Mouse (Mus musculus) forebrain, embryonic 10.5 days (tissue): ENCODE measurements around the gene Nudcd3. TPM values are rescaled to one million over a fixed set of nuclear protein-coding genes. Genes with fewer than 3 reads are reported as not detected.

Experiments used
- DNase-seq: peaks from one replicate; pipeline ENCODE4 v3.0.0-alpha.2; 2017; ENCODE audit warnings: low spot score; ENCODE audit errors: extremely low spot score
- H3K27ac ChIP-seq: fragments of 300-500 bp; sonication (generic); 2 replicates; pipeline ENCODE4 v1.5.1; 2016; ENCODE audit warnings: mild to moderate bottlenecking
- H3K27me3 ChIP-seq: fragments of 300-500 bp; sonication (generic); 2 replicates; pipeline ENCODE4 v1.6.1; 2016; ENCODE audit warnings: mild to moderate bottlenecking; ENCODE audit not compliant: poor library complexity, severe bottlenecking
- H3K36me3 ChIP-seq: fragments of 300-500 bp; sonication (generic); replicated peaks from 2 replicates; pipeline ENCODE4 v1.6.1; 2016; ENCODE audit warnings: mild to moderate bottlenecking, moderate library complexity
- H3K4me1 ChIP-seq: fragments of 300-500 bp; sonication (generic); 2 replicates; pipeline ENCODE4 v1.6.1; 2016
- H3K4me3 ChIP-seq: fragments of 300-500 bp; sonication (generic); 2 replicates; pipeline ENCODE4 v1.5.1; 2016; ENCODE audit warnings: mild to moderate bottlenecking, moderate library complexity
- H3K9me3 ChIP-seq: fragments of 300-500 bp; sonication (generic); 2 replicates; pipeline ENCODE4 v1.6.1; 2016; ENCODE audit warnings: mild to moderate bottlenecking, moderate library complexity
- WGBS: fragments of 180-500 bp; shearing (Covaris S2); methylation state at CpG from one replicate; pipeline ENCODE4 v1.1.7; 2016; 5-methylcytosine and 5-hydroxymethylcytosine counted together
- polyA plus RNA-seq: library from polyadenylated mRNA; unstranded; fragments of >200 nt; fragmentation: Nextera tagmentation; extraction: Ambion mirVana; gene quantifications from 2 replicates; pipeline ENCODE4 v1.2.1, GENCODE M21; 2016

The Nudcd3 gene
- polyA plus RNA-seq, 1 experiment from 2014 or later: 57.3 TPM

DNA sequence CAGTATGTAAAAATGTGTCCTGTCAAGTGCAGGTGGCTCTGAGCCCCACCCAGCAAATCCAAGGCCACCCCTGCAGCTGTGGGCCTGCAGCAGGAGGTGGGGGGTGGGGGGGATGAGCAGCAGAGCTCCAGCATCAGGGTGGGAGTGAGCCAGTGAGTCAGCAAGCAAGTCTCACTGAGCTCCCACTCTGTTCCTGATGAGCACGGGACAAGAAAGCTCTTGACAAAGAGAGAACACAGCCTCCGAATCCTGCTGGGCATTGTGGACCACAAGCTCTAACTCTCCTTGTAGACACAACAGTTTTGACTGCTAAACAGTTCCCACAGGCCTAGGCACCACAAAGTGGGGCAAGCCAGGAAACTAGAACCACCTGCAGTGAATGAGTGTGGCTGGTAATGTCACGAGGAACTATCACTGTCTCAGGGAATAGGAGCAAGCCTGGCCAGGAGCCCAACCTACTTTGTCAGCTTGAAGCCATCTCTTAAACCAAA is 46.0 kb downstream of the Nudcd3 start:
- Histone ChIP-seq H3K9me3 (peaks cover under 1% of the 10 kb centered on the region; the same call in 1 of the 2 replicates), H3K27ac (peak overlapping the region; percentile 30; the same call in 1 of the 2 replicates), H3K36me3 (peaks cover 15% of the 10 kb centered on the region), H3K27me3 (no peaks in the 10 kb centered on the region), H3K4me1 (peaks cover 6% of the 10 kb centered on the region), H3K4me3 (no peak overlapping the region)
- no peak for DNase-seq
- 69% methylated on average over 3 of the region's 3 CpGs for WGBS

DNA sequence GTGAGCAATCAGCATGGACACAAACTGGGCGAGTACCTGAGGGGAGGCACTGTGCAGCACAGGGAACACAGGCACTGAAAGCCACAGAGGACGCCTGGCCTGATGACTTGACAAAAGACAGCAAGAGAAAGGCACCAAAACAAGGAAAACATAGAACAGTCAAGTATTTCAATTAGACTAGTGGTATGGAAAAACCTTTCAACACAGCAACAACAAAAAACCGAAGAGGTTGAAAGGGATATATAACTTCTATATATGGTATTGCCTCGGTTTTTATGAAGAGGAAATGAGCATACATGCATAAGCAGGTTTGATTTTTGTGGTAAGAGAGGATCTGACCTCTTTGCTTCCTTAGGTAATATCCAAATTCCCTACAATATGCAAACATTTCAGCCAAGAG is 47.4 kb downstream of the Nudcd3 start:
- H3K27ac ChIP-seq: no peak overlapping the region

DNA sequence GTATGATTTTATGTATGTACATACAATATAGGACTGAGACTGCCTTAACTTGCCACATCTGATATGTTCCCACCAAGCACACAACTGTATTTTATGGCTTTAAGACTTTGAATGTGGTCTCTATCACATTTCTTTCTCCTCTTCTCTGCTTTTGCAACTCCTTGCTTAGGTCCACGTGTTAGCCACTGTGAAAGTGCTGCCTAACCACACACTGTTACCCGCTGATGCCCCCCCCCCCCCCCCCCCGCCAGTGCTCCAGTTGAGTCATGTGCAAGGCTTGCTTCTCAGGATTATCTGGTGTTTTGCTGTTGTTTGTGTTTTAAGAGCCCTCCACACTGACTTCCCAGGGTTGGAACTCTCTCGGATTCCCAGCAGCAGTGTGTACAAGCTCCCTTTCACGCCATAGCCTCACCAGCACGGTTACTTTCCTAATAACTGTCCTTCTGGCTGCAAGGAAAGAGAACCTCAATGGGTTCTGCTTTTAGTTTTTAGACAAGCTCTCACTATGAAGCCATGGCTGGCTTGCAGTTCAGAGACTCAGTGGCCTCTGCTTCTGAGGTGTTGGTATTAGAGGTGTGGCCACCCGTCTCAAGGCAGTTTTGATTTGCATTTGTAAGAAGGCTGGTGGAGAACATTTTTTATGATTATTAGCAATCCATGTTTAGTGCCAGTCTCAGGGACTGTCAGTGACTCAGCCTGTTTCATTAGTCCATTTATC is 61.8 kb downstream of the Nudcd3 start:
- H3K36me3 ChIP-seq: peaks cover 21% of the 10 kb centered on the region
- WGBS: 90% methylated on average over 7 of the region's 7 CpGs
- no peak overlapping the region for H3K27ac ChIP-seq

More for the DNA sequence above, 47.4 kb downstream of the Nudcd3 start:
- peaks cover 24% of the 10 kb centered on the region for H3K36me3 ChIP-seq
- peaks cover 6% of the 10 kb centered on the region for H3K4me1 ChIP-seq
- no peak overlapping the region for H3K4me3 ChIP-seq
- WGBS: 85% methylated on average over 4 of the region's 4 CpGs
- H3K27me3 ChIP-seq: no peaks in the 10 kb centered on the region
- DNase-seq: no peak
- peaks cover 8% of the 10 kb centered on the region; the same call in 1 of the 2 replicates for H3K9me3 ChIP-seq

DNA sequence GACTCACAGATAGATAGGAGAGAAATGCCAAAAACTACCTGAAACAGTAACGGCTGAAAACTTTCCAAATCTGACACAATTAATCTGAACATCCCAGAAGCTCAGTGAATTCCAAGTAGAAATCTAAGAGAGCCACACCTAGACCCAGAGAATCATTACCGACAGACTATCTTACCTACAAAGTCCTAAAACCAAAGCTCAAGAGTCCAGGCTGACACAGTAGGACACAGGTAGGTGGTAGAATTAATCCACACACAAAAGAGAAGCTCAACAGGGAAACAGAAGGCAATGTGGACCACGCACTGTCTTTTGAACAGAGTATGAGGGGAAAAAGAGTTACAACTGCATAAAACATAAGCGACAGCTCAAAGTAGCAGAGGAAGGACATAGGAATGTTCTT is 67.3 kb downstream of the Nudcd3 start:
- WGBS: 92% methylated on average over 4 of the region's 4 CpGs
- H3K36me3 ChIP-seq: no peaks in the 10 kb centered on the region
- no peak overlapping the region for H3K4me3 ChIP-seq
- H3K4me1 ChIP-seq: no peaks in the 10 kb centered on the region
- H3K27me3 ChIP-seq: no peaks in the 10 kb centered on the region
- no peaks in the 10 kb centered on the region for H3K9me3 ChIP-seq
- H3K27ac ChIP-seq: no peak overlapping the region
- no peak for DNase-seq

More for the DNA sequence above, 61.8 kb downstream of the Nudcd3 start:
- Histone ChIP-seq H3K4me1 (no peaks in the 10 kb centered on the region), H3K4me3 (no peak overlapping the region), H3K27me3 (no peaks in the 10 kb centered on the region), H3K9me3 (no peaks in the 10 kb centered on the region)
- DNase-seq: no peak

DNA sequence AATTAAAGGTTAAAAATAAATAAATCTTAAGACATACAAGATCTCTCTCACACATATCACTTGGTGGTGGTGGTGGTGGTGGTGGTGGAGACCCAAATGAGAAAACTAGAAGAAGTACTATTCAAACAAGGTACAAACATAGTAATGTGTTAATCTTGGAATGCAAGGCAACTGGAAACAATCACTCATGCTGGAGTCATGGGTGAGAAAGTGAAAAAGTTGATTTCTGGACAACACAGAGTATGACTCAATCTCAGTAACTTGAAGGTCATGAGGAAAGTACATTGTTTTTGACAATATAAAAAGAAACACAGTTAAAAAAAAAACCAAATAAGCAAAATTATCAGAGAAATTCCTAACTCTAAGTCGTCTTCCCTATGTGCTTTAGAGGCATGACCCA is 69.6 kb downstream of the Nudcd3 start:
- Histone ChIP-seq H3K36me3 (no peaks in the 10 kb centered on the region), H3K4me1 (no peaks in the 10 kb centered on the region), H3K9me3 (no peaks in the 10 kb centered on the region), H3K27me3 (no peaks in the 10 kb centered on the region), H3K27ac (no peak overlapping the region), H3K4me3 (no peak overlapping the region)
- no peak for DNase-seq
- WGBS: 83% methylated on average over 1 of the region's 1 CpGs

DNA sequence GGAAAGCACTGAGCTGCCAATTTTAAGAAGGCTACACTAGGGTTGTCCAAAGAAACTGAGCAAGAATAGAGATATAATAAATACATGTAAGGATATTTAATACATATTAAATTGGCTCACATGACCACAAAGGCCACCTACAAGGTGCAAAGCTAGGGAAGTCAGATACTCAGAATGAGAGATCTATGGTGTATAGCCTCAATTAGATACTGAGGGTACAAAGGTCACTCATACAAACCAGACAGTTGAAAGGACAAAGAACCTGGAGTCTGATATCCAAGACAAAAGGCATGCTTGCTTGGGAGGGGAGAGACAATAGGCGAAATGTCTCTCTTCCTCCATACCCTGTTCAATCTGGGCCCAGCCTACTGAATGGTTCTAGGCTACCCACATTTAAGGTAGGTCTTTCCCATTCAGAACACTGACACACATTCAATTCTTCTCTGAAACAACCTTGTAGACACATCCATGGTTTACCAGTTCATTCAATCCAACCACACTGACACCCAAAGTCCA is 76.6 kb downstream of the Nudcd3 start:
- Histone ChIP-seq H3K4me1 (no peaks in the 10 kb centered on the region), H3K36me3 (peaks cover 51% of the 10 kb centered on the region), H3K9me3 (no peaks in the 10 kb centered on the region), H3K27me3 (no peaks in the 10 kb centered on the region), H3K4me3 (no peak overlapping the region), H3K27ac (no peak overlapping the region)
- WGBS: 86% methylated on average over 1 of the region's 1 CpGs
- DNase-seq: no peak

DNA sequence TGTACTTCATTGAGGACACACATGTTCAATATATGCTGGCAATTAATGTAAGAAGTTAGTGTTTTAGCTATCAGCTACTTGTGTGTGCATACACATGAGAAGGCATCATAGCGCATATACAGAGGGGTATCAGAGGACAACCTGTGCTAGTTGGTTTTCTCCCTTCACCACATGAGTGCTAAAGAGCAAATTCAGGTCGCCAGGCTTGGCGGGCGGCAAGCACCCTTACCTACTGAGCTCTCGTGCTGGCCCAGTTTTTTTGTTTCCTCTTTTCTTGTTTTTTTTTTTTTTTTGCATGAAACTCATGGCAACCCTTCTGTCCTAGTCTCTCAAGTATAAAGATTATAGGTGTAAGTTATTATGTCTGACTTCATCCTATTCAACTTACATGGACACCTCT is 77.6 kb downstream of the Nudcd3 start:
- DNase-seq: no peak
- H3K9me3 ChIP-seq: no peaks in the 10 kb centered on the region
- H3K27ac ChIP-seq: no peak overlapping the region
- WGBS: 95% methylated on average over 5 of the region's 5 CpGs
- no peak overlapping the region for H3K4me3 ChIP-seq
- no peaks in the 10 kb centered on the region for H3K4me1 ChIP-seq
- H3K27me3 ChIP-seq: no peaks in the 10 kb centered on the region
- H3K36me3 ChIP-seq: peaks cover 58% of the 10 kb centered on the region

DNA sequence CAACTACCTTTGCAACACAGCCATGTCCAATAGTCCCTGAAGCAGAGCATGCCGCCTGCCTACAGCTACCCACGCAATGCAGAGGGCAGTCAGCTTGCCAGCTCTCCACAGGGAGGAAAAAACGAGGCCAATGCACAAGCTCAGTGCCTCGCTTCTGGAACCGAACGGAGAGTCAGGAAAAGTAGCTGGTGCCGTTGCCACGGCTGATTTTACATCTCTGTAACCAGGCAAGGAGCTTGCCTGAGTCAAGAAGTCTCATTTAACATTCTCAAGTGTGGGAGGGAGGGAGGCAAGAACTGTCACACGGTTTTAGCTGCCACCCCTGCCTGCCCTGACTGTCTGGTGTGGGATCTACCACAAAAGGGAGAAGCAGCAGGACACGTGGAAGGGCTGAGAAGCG is 79.6 kb downstream of the Nudcd3 start:
- Histone ChIP-seq H3K27me3 (no peaks in the 10 kb centered on the region), H3K9me3 (no peaks in the 10 kb centered on the region), H3K27ac (no peak overlapping the region), H3K4me3 (no peak overlapping the region), H3K36me3 (peaks cover 67% of the 10 kb centered on the region), H3K4me1 (no peaks in the 10 kb centered on the region)
- no peak for DNase-seq
- 85% methylated on average over 11 of the region's 11 CpGs for whole genome bisulfite sequencing

DNA sequence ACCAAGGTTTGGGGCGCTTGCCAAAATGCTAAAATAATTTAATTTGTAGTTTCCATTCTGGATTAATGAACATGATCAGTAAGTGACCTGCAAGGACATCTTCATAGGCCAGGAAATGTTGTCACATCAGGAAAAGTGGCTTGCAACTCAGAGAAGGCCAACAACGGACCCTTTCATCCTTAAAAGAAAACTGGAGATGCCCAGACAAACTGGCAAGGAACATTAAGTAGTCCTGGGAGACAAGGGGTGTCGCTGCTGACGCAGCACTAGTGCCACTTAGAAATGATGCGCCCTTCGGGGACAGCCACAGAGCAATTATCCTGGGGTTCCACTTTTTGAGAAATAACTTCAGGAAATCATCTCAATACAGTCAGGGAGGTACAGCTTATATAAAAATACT is 80.2 kb downstream of the Nudcd3 start:
- Histone ChIP-seq H3K27me3 (no peaks in the 10 kb centered on the region), H3K36me3 (peaks cover 63% of the 10 kb centered on the region), H3K4me3 (no peak overlapping the region), H3K4me1 (no peaks in the 10 kb centered on the region), H3K9me3 (no peaks in the 10 kb centered on the region), H3K27ac (no peak overlapping the region)
- 94% methylated on average over 6 of the region's 6 CpGs for WGBS
- DNase-seq: no peak

DNA sequence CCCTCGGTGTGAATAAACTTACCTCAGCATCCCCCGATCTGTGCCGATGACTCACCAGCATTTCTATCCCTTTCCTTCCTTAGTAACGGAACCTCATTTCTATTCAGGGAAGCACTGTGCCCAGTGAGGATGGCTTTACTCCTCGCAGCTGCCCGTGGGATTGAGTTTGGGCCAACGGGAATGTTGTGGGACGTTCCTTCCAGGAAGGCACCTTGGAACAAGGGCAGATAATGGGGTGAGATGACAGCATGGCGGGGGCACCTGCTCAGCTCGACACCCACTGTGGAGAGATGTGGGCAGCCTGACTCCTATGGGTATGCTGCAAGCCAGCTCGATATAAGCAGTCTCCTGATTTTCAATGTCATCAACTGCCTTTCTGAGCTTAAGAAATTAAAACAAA is 80.9 kb downstream of the Nudcd3 start:
- H3K27ac ChIP-seq: no peak overlapping the region
- H3K36me3 ChIP-seq: peaks cover 62% of the 10 kb centered on the region
- H3K9me3 ChIP-seq: no peaks in the 10 kb centered on the region
- no peaks in the 10 kb centered on the region for H3K4me1 ChIP-seq
- H3K4me3 ChIP-seq: no peak overlapping the region
- H3K27me3 ChIP-seq: no peaks in the 10 kb centered on the region
- WGBS: 92% methylated on average over 11 of the region's 11 CpGs
- DNase-seq: no peak

DNA sequence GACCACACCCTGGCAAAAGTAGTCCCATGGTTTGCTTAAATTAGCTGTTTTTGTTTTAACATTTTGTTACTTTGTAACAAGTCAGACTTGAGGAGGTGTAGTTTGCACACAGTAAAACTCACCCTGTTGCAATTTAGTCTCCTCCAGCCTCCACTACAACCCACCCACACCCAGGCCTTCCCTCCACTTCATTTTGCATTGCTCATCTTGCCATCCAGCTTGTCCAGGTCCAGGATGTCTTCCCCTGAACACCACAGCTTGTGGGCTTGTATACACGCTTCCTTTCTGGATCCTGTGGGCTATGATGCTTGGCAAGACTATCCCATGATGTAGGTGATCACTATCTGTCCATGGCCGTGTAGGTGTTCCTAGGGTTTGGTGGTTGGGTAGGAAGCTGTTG is 82.3 kb downstream of the Nudcd3 start:
- no peaks in the 10 kb centered on the region for H3K9me3 ChIP-seq
- WGBS: 91% methylated on average over 2 of the region's 2 CpGs

DNA sequence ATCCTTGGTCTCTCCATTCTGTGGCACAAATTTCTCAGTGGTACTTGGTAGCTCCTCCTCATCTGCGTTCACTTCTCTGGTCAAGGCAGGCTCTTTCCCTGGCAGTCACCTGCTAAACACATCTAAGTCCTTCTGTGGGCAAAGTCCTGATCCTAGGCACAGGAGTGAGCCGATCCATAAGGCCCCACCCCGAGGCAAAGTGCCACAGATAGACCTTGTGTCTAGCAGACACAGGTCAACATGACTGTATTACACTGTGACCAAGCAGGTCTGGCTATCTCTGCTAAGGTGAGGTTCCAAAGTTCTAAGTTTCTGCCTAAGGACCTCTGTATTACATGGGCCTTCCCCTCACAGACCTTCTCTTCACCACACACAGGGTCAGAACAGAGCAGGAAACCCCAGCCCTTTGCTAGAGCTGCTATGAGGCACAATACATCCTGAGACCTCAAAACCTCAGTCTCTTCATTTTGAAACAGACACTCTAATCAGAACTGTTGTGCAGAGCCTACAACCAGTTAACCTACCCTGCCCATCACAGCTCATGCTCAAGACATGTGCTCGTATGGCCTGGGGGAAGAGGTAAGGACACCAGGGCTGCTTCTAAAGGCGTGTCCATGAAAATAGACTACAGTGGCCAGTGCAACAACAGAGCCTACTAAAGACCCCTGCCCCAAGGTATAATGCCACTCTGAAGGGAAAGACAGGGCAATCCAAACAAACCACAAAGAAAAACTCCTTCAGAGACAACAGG is 88.3 kb downstream of the Nudcd3 start:
- H3K9me3 ChIP-seq: no peaks in the 10 kb centered on the region
- H3K27ac ChIP-seq: no peak overlapping the region
- peaks cover 77% of the 10 kb centered on the region for H3K36me3 ChIP-seq
- WGBS: 95% methylated on average over 5 of the region's 5 CpGs
- no peaks in the 10 kb centered on the region for H3K4me1 ChIP-seq
- no peak overlapping the region for H3K4me3 ChIP-seq
- H3K27me3 ChIP-seq: no peaks in the 10 kb centered on the region
- DNase-seq: no peak

More for the DNA sequence above, 82.3 kb downstream of the Nudcd3 start:
- Histone ChIP-seq H3K27me3 (no peaks in the 10 kb centered on the region), H3K4me1 (no peaks in the 10 kb centered on the region), H3K36me3 (peaks cover 64% of the 10 kb centered on the region), H3K4me3 (no peak overlapping the region), H3K27ac (no peak overlapping the region)
- DNase-seq: no peak

DNA sequence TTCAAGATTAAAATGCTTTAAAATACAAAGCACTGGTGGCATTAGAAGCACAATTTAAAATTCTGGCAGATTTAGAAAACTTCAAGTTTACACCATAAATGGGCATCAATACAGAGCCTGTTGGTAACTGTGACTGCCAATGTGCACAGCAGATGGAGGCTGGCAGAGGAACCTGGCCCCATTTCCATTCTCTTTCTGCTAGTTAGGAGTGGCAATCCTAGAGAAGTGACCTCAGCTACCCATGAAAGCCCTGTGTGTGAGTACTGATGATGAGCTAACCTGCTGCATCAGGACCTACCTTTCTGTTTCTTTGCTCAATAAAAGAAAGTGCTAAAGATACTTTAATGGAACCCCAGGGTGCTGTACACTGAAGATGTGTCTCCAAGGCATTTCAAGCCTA is 90.2 kb downstream of the Nudcd3 start:
- H3K27ac ChIP-seq: no peak overlapping the region
- H3K27me3 ChIP-seq: no peaks in the 10 kb centered on the region
- no peaks in the 10 kb centered on the region for H3K9me3 ChIP-seq
- no peaks in the 10 kb centered on the region for H3K4me1 ChIP-seq
- peaks cover 94% of the 10 kb centered on the region for H3K36me3 ChIP-seq
- H3K4me3 ChIP-seq: no peak overlapping the region
- DNase-seq: no peak
